Mouse (Mus musculus) heart, embryonic 12.5 days (tissue): ENCODE data around the gene Pax3. TPM values are rescaled to one million over a fixed set of nuclear protein-coding genes. Genes with fewer than 3 reads are reported as not detected.

Experiments used
- ATAC-seq: fragments of 200-750 bp; cut with Nextera tagmentation; 2 replicates; pipeline ENCODE4 v1.8.0; 2017; ENCODE audit warnings: moderate TSS enrichment, moderate library complexity; ENCODE audit not compliant: insufficient number of reproducible peaks, low FRiP score
- H3K27ac ChIP-seq: fragments of 300-500 bp; sonication (generic); 2 replicates; pipeline ENCODE4 v1.5.1; 2016; ENCODE audit warnings: mild to moderate bottlenecking, moderate library complexity; ENCODE audit not compliant: poor library complexity, severe bottlenecking
- H3K27me3 ChIP-seq: fragments of 300-500 bp; sonication (generic); replicated peaks from 2 replicates; pipeline ENCODE4 v1.6.1; 2016; ENCODE audit warnings: mild to moderate bottlenecking, moderate library complexity
- H3K36me3 ChIP-seq: fragments of 300-500 bp; sonication (generic); 2 replicates; pipeline ENCODE4 v1.6.1; 2016; ENCODE audit warnings: mild to moderate bottlenecking, moderate library complexity
- H3K4me1 ChIP-seq: fragments of 300-500 bp; sonication (generic); replicated peaks from 2 replicates; pipeline ENCODE4 v1.6.1; 2016; ENCODE audit warnings: mild to moderate bottlenecking
- H3K4me2 ChIP-seq: fragments of 300-500 bp; sonication (generic); 2 replicates; pipeline ENCODE4 v1.6.1; 2016; ENCODE audit warnings: mild to moderate bottlenecking, moderate library complexity
- H3K4me3 ChIP-seq: fragments of 300-500 bp; sonication (generic); 2 replicates; pipeline ENCODE4 v1.5.1; 2016; ENCODE audit warnings: mild to moderate bottlenecking
- H3K9ac ChIP-seq: fragments of 300-500 bp; sonication (generic); 2 replicates; pipeline ENCODE4 v1.6.1; 2016; ENCODE audit warnings: mild to moderate bottlenecking, moderate library complexity
- H3K9me3 ChIP-seq: fragments of 300-500 bp; sonication (generic); replicated peaks from 2 replicates; pipeline ENCODE4 v1.6.1; 2016; ENCODE audit warnings: mild to moderate bottlenecking, moderate library complexity
- WGBS: fragments of 180-500 bp; shearing (Covaris S2); methylation state at CpG from one replicate; pipeline ENCODE4 v1.1.7; 2016; 5-methylcytosine and 5-hydroxymethylcytosine counted together
- polyA plus RNA-seq: library from polyadenylated mRNA; unstranded; fragments of >200 nt; fragmentation: Nextera tagmentation; extraction: Ambion mirVana; gene quantifications from 2 replicates; pipeline ENCODE4 v1.2.1, GENCODE M21; 2016

Pax3 gene
- polyA plus RNA-seq, 1 experiment from 2014 or later, result 0.10 TPM

DNA sequence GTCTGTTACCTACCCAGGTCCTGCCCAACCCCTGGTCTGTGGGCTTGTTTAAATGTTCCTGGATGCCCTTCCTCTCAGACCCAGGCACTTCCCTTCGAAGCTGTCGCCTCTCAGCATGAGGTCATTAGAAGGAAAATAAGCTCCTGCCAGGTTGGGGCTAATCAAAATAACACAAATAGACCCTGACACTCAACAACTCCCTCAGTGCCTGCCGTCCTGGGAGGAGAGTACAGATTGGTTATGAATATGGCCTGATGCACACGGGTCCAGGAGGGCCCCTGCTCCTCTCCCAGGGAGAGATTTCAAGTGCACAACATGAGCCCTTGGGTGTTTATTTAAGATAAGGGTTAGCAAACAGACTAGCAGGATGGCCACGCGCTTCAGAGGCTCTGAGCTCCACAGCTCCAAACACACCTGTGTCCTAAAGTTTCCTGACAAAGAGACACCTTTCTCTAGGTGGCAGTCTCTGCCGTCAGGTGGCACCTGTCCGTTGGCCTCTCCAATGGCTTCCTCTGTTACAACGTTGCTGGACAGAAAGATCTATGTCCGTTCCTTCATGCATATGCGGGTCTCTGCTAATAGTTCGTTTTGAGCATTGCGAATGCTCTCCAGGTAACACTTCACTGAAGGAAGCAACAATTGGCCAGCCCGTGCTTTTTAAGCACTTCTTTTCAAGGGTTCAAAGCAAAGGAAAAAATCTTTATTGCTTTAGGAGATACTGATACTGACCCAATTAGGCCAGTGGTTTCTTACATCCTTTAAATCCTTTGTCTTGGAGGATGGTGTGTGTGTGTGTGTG lies 56.2 kb downstream of the Pax3 start:
- H3K27me3 ChIP-seq, result peaks cover 73% of the 10 kb centered on the region
- ATAC-seq, result no peak
- 3% methylated on average over 14 of the region's 14 CpGs for WGBS
- H3K27ac ChIP-seq, result no peak overlapping the region
- no peak overlapping the region for H3K9ac ChIP-seq
- H3K4me3 ChIP-seq, result no peak overlapping the region
- H3K4me1 ChIP-seq, result peaks cover 4% of the 10 kb centered on the region; the same call in 1 of the 2 replicates
- H3K4me2 ChIP-seq, result no peak overlapping the region
- no peaks in the 10 kb centered on the region for H3K36me3 ChIP-seq
- no peaks in the 10 kb centered on the region for H3K9me3 ChIP-seq

DNA sequence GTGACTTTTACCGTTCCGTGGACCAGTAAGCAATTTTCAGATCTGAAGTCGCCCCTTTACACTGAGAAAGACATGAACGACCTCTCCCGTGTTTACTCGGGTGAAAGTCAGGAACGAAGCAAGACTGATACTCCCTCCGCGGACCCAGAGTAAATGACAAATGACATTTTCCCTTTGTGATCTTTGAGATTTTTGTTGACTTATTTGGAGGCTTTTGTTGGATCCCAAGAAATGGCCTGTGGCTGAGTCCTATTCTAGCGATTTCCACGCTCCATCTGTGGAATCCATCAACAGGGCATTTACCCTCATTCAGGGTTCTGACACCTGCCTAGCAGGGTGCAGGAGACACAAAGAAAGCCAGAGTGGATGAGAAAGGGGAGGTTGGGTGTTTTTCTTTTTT lies 57.6 kb downstream of the Pax3 start:
- H3K4me3 ChIP-seq, result no peak overlapping the region
- H3K27me3 ChIP-seq, result peaks cover 61% of the 10 kb centered on the region
- H3K4me2 ChIP-seq, result no peak overlapping the region
- no peaks in the 10 kb centered on the region for H3K36me3 ChIP-seq
- H3K9ac ChIP-seq, result no peak overlapping the region
- no peak for ATAC-seq
- WGBS, result 5% methylated on average over 11 of the region's 11 CpGs
- H3K9me3 ChIP-seq, result no peaks in the 10 kb centered on the region
- H3K4me1 ChIP-seq, result peaks cover 4% of the 10 kb centered on the region; the same call in 1 of the 2 replicates
- no peak overlapping the region for H3K27ac ChIP-seq

DNA sequence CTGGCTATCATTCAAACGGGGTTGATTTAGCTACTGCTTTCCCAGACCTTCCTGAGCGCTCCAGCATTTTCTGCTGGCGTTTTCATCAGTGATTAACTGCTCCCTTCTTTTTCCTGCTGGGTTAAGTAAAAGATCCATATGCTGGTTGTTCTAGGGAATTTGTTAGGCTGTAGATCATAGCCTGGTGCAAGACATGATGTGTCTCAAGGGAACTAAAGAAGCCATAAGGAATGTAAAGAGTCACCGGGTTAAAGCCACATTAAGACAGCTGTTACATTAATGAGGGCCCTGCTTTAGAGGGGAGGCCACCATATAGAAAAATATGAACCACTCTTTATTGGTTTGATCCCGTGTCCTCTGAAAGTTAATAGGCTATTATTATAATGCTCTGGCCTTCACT lies 67.7 kb downstream of the Pax3 start:
- Histone ChIP-seq H3K4me1 (no peaks in the 10 kb centered on the region), H3K9me3 (no peaks in the 10 kb centered on the region), H3K4me3 (no peak overlapping the region), H3K36me3 (no peaks in the 10 kb centered on the region), H3K27ac (no peak overlapping the region), H3K9ac (no peak overlapping the region), H3K4me2 (no peak overlapping the region), H3K27me3 (peaks cover 6% of the 10 kb centered on the region; the same call in 1 of the 2 replicates)
- WGBS, result 55% methylated on average over 5 of the region's 5 CpGs
- no peak for ATAC-seq

DNA sequence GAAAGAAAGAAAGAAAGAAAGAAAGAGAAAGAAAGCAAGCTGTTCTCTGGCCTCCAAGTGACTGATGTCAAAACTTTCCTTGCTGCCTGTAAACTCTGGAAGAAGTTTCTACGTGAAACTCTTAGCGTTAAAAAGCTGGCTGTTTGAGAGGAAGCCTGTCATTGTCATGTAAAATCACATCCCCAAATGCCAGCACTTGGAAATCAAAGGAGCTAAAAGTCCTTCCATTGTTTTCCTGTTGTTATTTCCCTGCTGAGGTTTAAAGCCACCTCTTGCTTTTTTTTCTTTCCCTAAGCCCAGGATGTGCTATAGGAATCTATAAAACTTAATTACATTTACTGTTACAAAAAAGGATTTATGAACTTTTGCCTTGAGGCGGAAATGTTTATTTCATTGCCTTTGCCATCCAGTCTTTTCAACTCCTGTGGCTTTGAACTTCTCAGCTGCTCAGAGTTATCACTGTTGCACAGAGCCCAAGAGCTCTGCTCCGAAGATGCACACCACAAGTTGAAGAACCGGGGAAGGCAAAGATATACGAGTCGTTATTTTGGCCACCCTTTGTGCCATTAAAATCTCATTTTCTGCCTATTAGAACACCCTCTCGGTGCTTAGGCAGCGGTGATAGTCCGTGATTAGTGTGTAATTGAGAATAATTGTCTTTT lies 76.9 kb downstream of the Pax3 start:
- no peak overlapping the region for H3K4me2 ChIP-seq
- H3K4me3 ChIP-seq, result no peak overlapping the region
- 23% methylated on average over 10 of the region's 10 CpGs for WGBS
- no peak overlapping the region for H3K9ac ChIP-seq
- no peaks in the 10 kb centered on the region for H3K4me1 ChIP-seq
- H3K27me3 ChIP-seq, result no peaks in the 10 kb centered on the region
- no peak for ATAC-seq
- no peaks in the 10 kb centered on the region for H3K36me3 ChIP-seq
- H3K9me3 ChIP-seq, result no peaks in the 10 kb centered on the region
- no peak overlapping the region for H3K27ac ChIP-seq

DNA sequence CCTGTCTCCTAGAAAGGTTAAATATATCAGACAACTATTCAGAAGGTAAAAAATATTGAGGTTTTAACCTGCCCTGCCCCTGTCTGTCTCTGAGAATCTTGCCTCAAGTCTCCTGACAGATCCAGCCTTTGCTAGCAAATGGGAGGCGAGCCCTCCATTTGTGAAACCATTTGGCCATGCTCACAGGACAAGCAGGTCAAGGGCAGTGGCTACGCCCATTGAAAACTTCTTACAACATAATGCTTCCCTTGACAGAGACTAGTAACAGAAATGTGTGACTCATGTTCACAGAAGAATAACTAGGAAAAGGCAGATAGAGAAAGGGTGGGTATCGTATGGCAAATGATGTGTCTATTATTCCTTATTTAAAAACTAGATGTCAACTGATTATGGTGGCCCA lies 80.9 kb downstream of the Pax3 start:
- no peak overlapping the region for H3K4me2 ChIP-seq
- no peak for ATAC-seq
- no peaks in the 10 kb centered on the region for H3K4me1 ChIP-seq
- 80% methylated on average over 3 of the region's 3 CpGs for WGBS
- H3K9ac ChIP-seq, result no peak overlapping the region
- H3K27me3 ChIP-seq, result 0 out of 2 replicates have a peak, but pooled peaks cover 3% of the 10 kb centered on the region
- no peaks in the 10 kb centered on the region for H3K36me3 ChIP-seq
- H3K9me3 ChIP-seq, result no peaks in the 10 kb centered on the region
- H3K4me3 ChIP-seq, result no peak overlapping the region
- H3K27ac ChIP-seq, result no peak overlapping the region

DNA sequence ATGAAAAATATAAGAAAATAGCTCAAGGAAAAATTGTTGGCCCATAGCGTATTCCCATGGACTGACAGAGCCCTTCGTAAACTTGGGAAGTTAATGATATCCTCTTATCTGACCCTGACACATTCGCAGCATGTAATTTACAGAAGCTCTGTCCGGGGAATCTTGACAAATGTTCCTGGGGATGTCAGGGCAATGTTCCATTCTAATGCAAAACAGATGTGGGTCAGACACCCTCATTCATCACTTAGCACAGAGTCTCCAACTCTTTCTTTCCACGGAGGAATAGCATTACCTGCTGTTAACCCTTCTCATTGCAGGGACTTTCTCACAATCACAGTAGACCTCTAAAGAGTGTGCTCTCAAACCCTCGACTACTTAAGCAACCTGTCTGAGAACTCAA lies 86.6 kb downstream of the Pax3 start:
- Histone ChIP-seq H3K9me3 (no peaks in the 10 kb centered on the region), H3K4me3 (no peak overlapping the region), H3K27me3 (0 out of 2 replicates have a peak, but pooled peaks cover 3% of the 10 kb centered on the region), H3K4me2 (no peak overlapping the region), H3K36me3 (no peaks in the 10 kb centered on the region), H3K27ac (no peak overlapping the region), H3K4me1 (no peaks in the 10 kb centered on the region), H3K9ac (no peak overlapping the region)
- 31% methylated on average over 6 of the region's 6 CpGs for WGBS
- no peak for ATAC-seq

DNA sequence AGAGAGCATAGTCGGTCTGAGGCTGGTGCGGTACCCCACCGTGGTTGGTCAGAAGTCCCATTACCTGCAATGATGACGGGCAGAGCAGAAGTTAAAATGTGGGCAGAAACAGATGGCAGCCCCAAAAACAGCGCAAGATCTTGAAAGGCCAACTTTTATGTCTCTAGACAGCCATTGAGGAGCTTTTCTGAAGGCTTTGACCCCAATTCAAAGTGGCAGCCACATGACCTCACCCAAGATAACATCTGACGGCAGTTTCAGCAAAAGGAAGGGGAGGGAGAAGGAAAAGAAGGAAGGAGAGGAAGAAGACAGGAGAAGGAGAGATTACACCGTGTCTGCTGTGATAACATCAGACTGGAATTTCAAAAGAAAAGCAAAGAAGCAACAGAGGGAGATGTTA lies 93.4 kb downstream of the Pax3 start:
- no peaks in the 10 kb centered on the region for H3K4me1 ChIP-seq
- no peak overlapping the region for H3K27ac ChIP-seq
- no peak overlapping the region for H3K4me2 ChIP-seq
- no peaks in the 10 kb centered on the region for H3K9me3 ChIP-seq
- no peak for ATAC-seq
- H3K36me3 ChIP-seq, result no peaks in the 10 kb centered on the region
- H3K4me3 ChIP-seq, result no peak overlapping the region
- WGBS, result 52% methylated on average over 7 of the region's 7 CpGs
- H3K27me3 ChIP-seq, result no peaks in the 10 kb centered on the region
- H3K9ac ChIP-seq, result no peak overlapping the region

DNA sequence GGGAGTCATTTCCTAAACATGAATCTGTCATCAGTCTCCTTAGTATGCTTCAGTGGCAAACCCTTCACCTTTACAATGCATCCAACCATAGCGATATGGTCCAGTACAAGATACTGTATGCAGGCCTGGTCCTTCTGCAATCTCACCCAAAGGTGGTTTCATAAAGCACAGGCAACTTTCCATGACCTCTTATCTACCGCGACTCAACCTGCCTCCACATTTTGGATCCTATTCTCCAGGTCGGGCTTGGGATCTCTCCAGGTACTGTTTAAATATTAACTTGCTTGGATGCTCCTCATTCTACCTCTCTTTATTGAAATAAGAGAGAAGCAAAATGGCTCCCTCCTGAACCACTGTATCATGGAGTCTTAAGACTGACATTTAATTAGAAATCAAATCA lies 103.3 kb downstream of the Pax3 start:
- no peak for ATAC-seq
- WGBS, result 86% methylated on average over 4 of the region's 4 CpGs
- H3K9me3 ChIP-seq, result no peaks in the 10 kb centered on the region

DNA sequence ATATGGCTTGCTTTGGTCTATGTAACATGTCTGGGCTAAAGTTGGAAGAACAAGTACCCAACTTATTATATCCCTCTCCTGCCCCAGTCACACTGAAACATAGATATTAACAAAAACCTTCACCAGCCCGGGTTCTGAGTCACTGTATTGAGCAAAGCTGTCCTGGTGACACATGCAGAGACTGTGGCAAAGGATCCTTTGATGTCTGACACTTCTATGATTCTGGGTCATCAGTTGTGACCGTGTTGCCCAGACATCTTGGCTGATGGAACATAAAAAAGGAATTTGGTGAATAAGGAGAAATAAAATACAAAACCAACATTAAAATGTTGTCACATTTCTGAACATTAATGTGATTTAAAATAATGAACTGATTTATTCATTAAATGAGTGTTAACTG lies 108.3 kb downstream of the Pax3 start:
- Histone ChIP-seq H3K9me3 (no peaks in the 10 kb centered on the region), H3K4me3 (no peak overlapping the region), H3K4me1 (no peaks in the 10 kb centered on the region), H3K27ac (no peak overlapping the region), H3K9ac (no peak overlapping the region), H3K27me3 (no peaks in the 10 kb centered on the region), H3K36me3 (no peaks in the 10 kb centered on the region), H3K4me2 (no peak overlapping the region)
- WGBS, result 67% methylated on average over 2 of the region's 2 CpGs
- ATAC-seq, result no peak

More for the DNA sequence above, 103.3 kb downstream of the Pax3 start:
- Histone ChIP-seq H3K27me3 (no peaks in the 10 kb centered on the region), H3K36me3 (no peaks in the 10 kb centered on the region), H3K4me1 (no peaks in the 10 kb centered on the region), H3K9ac (no peak overlapping the region), H3K27ac (no peak overlapping the region), H3K4me2 (no peak overlapping the region), H3K4me3 (no peak overlapping the region)

DNA sequence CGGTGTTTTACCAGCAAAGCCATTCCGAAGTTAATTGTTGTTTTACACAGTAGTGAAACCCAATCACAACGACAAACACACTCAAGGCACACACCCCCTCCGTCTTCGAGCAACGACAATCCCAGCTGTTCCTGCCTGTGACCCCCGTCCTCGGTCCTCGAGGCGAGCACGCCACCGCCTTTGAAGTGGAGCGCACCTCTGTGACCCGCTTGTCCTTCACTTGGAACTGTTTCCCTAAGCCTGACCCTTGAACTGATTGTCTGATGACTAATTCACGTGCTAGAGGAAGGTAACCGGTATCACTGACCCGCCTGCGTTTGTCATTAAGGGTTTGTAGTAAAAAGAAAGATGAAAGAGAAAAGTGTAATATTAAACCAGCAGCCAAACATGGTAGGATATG lies 115.2 kb downstream of the Pax3 start:
- no peak for ATAC-seq
- WGBS, result 66% methylated on average over 18 of the region's 18 CpGs
- H3K9me3 ChIP-seq, result no peaks in the 10 kb centered on the region
- no peak overlapping the region for H3K27ac ChIP-seq
- H3K36me3 ChIP-seq, result no peaks in the 10 kb centered on the region
- H3K4me2 ChIP-seq, result no peak overlapping the region
- no peaks in the 10 kb centered on the region for H3K27me3 ChIP-seq
- no peaks in the 10 kb centered on the region for H3K4me1 ChIP-seq
- H3K9ac ChIP-seq, result no peak overlapping the region
- no peak overlapping the region for H3K4me3 ChIP-seq

DNA sequence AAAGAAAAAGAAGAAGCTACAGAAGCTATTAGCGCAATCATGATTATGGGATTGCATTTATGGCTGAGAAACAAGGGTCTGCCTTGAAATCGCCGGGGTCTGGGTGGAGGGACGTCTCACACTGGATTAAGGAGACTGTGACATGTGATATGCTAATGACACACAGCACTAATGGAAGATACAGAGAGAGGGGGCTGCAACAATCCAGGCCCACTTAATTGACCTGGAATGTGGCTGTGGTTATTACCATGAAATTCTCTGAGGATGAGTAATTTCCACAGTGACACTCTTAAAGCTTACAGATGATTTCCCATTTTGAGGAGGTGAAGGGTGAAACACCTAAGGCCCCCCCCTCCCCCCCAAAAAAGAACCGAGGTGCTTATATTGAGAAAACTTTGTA lies 136.1 kb downstream of the Pax3 start:
- Histone ChIP-seq H3K9me3 (no peaks in the 10 kb centered on the region), H3K27ac (no peak overlapping the region), H3K4me3 (no peak overlapping the region), H3K36me3 (no peaks in the 10 kb centered on the region), H3K4me2 (no peak overlapping the region), H3K4me1 (no peaks in the 10 kb centered on the region), H3K9ac (no peak overlapping the region), H3K27me3 (no peaks in the 10 kb centered on the region)
- WGBS, result 55% methylated on average over 5 of the region's 5 CpGs
- ATAC-seq, result no peak
